Mouse (Mus musculus): ENCODE measurements around the gene Tpt1. TPM values are rescaled to one million over a fixed set of nuclear protein-coding genes. Genes with fewer than 3 reads are reported as not detected.

Tpt1 gene
- polyA plus RNA-seq (2021; fragmentation: Nextera tagmentation): 1,930 and 1,940 TPM in 2 replicates
- long read RNA-seq, experiment 1, transcript Tpt1-201 (6 exons, 1,169 nt): major isoform, 310 of 334 reads
- long read RNA-seq, experiment 1, partial matches to known transcripts: 8 of 334 reads
- long read RNA-seq, experiment 1, other reads (novel, unspliced or antisense): 11 of 334 reads
- long read RNA-seq, experiment 2, transcript Tpt1-206 (3 exons, 890 nt): minor isoform, 39 of 1,789 reads
- long read RNA-seq, experiment 2, transcript Tpt1-208 (4 exons, 762 nt): minor isoform, 14 of 1,789 reads
- long read RNA-seq, experiment 2, transcript Tpt1-201 (6 exons, 1,169 nt): major isoform, 1,614 of 1,789 reads
- long read RNA-seq, experiment 2, partial matches to known transcripts: 29 of 1,789 reads
- long read RNA-seq, experiment 2, other reads (novel, unspliced or antisense): 91 of 1,789 reads

DNA sequence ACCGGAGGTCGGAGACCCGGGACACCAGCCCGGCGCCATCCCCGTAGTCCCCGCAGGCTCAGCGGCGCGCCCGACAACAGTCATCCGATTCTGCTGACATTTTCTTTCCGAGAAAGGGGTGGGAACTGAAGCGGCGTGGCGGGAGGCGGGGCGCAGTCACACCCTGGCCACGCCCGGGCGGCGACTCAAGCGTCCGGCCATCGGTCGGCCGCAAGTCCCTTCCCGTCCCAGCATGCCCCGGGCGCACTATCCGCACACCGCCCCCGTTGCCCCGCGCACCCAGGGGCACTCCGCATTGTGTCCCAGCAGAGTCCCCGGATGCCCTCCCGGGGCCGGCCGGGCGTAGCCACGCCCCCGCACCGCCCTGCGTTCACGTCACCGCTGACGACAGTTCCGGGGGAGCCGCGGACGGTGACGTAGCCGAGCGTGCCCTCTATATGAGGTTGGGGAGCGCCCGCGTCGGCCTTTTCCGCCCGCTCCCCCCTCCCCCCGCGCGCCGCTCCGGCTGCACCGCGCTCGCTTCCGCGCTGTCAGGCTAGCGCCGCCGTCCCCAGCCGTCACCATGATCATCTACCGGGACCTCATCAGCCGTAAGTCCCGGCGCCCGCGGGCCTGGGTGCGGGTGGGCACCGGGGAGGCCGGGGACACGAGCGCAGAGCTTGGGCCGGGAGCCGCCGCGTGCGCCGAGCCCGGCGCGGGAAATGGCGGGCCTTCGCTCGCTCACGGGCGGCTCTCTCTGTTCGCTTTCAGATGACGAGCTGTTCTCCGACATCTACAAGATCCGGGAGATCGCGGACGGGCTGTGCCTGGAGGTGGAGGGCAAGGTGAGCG is at the start of gene Tpt1:
TSS of gene Tpt1 (plus strand) at position 227 of the 831 bp plus-strand sequence.

Other genes starting within 250 kb of the Tpt1 start
- gene Erich6b, start 202.8 kb upstream of the Tpt1 start, polyA plus RNA-seq (2021; fragmentation: Nextera tagmentation): not detected in 2 replicates
- 7.6 and 8.5 TPM in 2 replicates for gene Cog3, start 90.6 kb upstream of the Tpt1 start, polyA plus RNA-seq (2021; fragmentation: Nextera tagmentation)
- gene Slc25a30, start 58.1 kb upstream of the Tpt1 start, polyA plus RNA-seq (2021; fragmentation: Nextera tagmentation): 2.6 and 3.4 TPM in 2 replicates
- 6.8 and 12.0 TPM in 2 replicates for gene Kctd4, start 109.9 kb downstream of the Tpt1 start, polyA plus RNA-seq (2021; fragmentation: Nextera tagmentation)
- gene Gtf2f2, start 165.8 kb downstream of the Tpt1 start, polyA plus RNA-seq (2021; fragmentation: Nextera tagmentation): 19.1 and 21.7 TPM in 2 replicates

All from left cerebral cortex, adult 6 months (tissue).